Mouse (Mus musculus) bone marrow macrophage, adult 2 months (primary cell): ENCODE results near the gene Fam71a. TPM values are rescaled to one million over a fixed set of nuclear protein-coding genes. Genes with fewer than 3 reads are reported as not detected.

Source experiments
- H3K27ac ChIP-seq: 2 replicates; pipeline ENCODE4 v1.5.1; 2012; ENCODE audit warnings: low read depth, low read length; ENCODE audit not compliant: insufficient read depth
- H3K4me1 ChIP-seq: 2 replicates; pipeline ENCODE4 v1.6.1; 2012; ENCODE audit warnings: low read length; ENCODE audit not compliant: control insufficient read depth, insufficient read depth
- H3K4me3 ChIP-seq: 2 replicates; pipeline ENCODE4 v1.5.1; 2012; ENCODE audit warnings: mild to moderate bottlenecking, low read length, moderate library complexity; ENCODE audit not compliant: insufficient read depth
- CTCF ChIP-seq: IDR thresholded peaks from 2 replicates; pipeline ENCODE4 v1.5.1; 2012; ENCODE audit warnings: low read depth, mild to moderate bottlenecking, low read length, moderate library complexity
- POLR2A ChIP-seq: IDR thresholded peaks from 2 replicates; pipeline ENCODE4 v1.6.1; 2012; ENCODE audit warnings: mild to moderate bottlenecking, low read depth, low read length, borderline replicate concordance
- polyA plus RNA-seq: library from polyadenylated mRNA; stranded (reverse); fragments of >200 nt; gene quantifications from 2 replicates; pipeline ENCODE4 v1.2.4, GENCODE M21; 2012; ENCODE audit not compliant: missing spikeins, insufficient read depth, insufficient read length

Gene Fam71a
- polyA plus RNA-seq = not detected in 2 replicates

DNA sequence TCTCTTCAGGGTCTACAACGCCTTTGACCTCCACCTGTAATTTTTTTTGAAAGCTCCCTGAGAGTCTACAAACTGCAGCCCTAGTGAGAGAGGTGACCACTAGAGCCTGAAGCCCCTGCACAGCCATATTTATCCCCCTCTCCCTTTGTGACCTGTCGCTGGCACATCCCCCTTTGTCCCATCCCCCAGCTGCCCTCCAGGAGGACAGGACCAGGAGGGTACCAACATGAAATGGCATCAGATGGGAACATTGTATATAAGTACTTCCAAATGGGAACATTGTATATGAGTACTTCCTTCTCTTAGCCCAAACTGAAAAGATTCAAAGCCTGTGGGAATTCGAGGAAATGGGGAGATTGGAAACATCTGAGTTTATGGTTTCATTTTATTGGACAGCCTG, at the start of gene Fam71a:
TSS of gene Fam71a (minus strand) at position 101 of the 400 bp plus-strand sequence.
- no peak for TF ChIP-seq CTCF
- no peak for TF ChIP-seq POLR2A
- Histone ChIP-seq H3K4me3 (no peak within 1 kb of the TSS), H3K27ac (no peak within 1 kb of the TSS), H3K4me1 (peaks cover 9% of the 10 kb centered on the region)

DNA sequence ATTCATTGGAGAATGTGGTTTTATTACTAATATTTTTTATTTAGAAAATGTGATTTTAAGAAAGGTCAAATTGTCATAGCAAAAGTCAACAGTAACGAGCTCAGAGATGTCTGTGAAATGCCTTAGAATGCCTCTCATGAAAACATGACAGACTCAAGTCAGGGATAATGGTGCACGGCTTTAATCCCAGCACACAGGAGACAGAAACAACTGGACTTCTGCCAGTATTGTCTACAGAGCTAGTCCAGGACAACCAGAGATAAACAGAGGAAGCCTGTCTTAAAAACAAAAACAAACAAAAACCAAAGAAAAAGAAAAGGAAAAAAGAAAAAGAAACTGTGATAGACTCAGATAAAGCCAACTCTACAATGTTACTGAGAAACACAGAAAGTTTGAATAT, 46.5 kb upstream of the Fam71a start:
- no peak for TF ChIP-seq POLR2A
- no peak for TF ChIP-seq CTCF
- H3K4me3 ChIP-seq = no peak overlapping the region

DNA sequence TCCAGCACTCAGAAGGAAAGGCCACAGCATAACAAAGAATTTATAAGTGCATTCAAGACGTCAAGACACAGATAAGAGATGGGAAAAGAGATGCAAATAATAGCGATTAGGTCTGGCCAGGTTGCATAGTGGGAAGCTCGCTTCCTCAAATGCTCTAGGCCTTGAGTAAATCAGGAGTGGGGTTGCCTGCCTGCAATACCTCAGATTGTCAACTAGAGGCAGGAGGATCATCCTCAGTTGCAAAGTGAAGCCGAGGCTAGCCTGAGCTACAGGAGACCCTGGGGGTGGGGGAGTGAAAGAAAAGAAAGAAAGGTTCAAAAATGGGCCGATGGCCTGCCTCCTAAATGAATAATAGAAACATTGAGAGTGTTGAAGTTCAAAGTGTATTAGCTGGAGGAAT, 41.2 kb upstream of the Fam71a start:
- Histone ChIP-seq H3K4me3 (no peak overlapping the region), H3K4me1 (peaks cover 26% of the 10 kb centered on the region), H3K27ac (no peak overlapping the region)
- TF ChIP-seq CTCF = no peak

More for the DNA sequence above, 46.5 kb upstream of the Fam71a start:
- Histone ChIP-seq H3K4me1 (peaks cover 5% of the 10 kb centered on the region), H3K27ac (no peak overlapping the region)

DNA sequence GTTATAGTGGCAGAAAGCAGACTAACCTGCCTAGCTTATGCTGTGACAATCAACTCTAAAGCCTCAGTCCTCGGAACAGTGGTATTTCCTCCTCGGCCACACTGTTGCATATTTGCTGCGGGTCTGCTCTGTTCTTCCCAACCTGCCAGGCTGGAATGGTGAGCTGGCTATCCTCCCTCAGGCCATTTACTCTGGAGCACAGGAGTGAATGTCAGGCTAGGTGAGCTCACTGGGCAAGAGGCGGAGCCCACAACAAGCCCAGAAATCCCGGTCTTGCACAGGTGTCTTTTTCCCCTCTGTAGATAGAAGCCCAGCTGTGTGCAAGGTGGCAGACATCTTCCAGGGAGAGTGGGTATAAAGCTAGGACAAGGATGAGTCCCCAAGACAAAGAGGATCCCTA, 40.3 kb upstream of the Fam71a start:
- Histone ChIP-seq H3K27ac (no peak overlapping the region), H3K4me3 (no peak overlapping the region), H3K4me1 (peaks cover 35% of the 10 kb centered on the region)
- TF ChIP-seq CTCF = no peak
- TF ChIP-seq POLR2A = no peak

DNA sequence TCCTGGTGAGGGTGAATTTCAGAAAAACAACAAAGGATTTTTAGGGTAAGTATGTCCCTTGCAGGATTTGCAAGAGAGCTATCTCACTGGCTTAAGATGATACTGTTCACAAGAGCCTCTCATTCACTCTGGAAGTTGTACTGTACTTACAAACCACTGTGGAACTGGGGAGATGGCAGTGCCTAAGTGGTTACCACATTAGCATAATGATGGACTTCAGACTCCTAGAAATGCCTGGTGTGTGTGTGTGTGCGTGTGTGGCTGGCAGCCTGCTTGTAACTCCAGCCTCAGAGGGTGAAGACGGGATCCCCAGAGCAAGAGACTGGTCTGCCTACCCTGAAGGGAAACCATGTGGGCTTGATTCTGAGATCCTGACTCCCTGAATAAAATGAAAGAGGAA, 38.9 kb upstream of the Fam71a start:
- Histone ChIP-seq H3K27ac (no peak overlapping the region), H3K4me3 (no peak overlapping the region), H3K4me1 (peaks cover 49% of the 10 kb centered on the region)
- TF ChIP-seq POLR2A (no peak), CTCF (no peak)

DNA sequence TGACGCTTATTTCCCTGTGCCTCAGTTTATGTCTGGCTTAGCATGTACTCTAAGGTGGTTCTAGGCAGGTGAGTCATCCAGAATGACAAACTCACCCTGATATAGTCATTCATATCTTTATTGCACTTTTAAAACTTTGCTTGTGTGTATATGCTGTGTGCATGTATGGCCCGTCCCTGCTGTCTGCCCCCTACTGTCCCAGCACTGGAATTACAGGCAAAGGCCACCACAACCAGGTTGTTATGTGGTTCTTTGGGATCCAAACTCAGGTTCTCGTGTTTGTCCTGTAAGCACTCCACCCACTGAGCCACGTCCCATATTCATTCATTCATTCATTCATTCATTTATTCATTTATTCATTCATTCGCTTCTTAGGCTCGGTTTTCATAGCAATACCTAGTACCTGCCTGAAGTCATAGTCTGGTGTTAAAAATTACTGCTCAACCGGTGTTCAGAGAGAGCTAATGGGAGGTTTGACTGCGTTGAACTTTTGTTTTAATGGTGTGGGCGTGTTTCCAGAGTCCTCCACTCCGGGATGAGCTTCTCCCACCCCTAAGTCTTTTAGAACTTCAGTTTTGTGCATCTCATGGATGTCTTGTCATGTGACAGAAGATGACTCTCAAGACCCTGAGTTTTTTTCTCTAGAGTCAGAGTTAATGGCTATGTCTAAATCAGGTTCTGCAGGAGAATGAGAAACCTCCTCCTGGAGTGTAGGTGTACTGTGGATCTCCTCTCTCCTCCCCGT, 37.8 kb upstream of the Fam71a start:
- H3K27ac ChIP-seq = peak overlapping the region; percentile 99
- TF ChIP-seq POLR2A (no peak), CTCF (peak; percentile 44; the same call in 1 of the 2 replicates)

DNA sequence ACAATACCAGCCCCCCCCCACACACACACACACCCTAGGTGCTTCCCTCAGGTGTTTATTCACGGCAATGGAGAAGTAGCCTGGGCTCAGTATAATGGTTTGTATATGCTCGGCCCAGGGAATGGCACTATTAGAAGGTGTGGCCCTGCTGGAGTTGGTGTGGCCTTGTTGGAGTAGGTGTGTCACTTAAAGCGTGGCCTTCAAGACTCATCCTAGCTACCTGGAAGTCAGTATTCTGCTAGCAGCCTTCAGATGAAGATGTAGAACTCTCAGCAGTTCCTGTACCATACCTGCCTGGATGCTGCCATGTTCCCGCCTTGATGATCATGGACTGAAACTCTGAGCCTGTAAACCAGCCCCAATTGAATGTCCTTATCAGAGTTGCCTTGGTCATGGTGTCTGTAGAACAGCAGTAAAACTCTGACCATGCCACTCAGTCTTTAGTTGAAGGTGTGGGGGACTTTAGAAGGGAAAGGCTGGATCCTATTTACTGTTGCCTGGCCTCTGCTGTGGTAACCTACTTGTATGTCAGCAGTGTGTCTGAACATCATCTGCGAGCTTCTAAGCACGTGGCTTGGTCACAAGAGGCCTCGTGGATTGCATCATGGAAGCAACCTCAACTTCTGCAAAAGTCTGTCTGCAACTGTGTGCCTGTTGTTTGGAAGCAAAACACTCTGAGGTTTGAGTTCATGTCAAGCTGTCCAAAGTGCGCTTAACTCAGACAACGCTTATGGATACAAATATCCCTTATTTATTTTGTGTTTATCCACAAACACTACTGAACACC, 36.4 kb upstream of the Fam71a start:
- TF ChIP-seq CTCF (no peak), POLR2A (no peak)
- Histone ChIP-seq H3K4me3 (no peak overlapping the region), H3K4me1 (peaks cover 70% of the 10 kb centered on the region), H3K27ac (peak overlapping the region; percentile 99)

More for the DNA sequence above, 37.8 kb upstream of the Fam71a start:
- Histone ChIP-seq H3K4me3 (no peak overlapping the region), H3K4me1 (peaks cover 56% of the 10 kb centered on the region)

DNA sequence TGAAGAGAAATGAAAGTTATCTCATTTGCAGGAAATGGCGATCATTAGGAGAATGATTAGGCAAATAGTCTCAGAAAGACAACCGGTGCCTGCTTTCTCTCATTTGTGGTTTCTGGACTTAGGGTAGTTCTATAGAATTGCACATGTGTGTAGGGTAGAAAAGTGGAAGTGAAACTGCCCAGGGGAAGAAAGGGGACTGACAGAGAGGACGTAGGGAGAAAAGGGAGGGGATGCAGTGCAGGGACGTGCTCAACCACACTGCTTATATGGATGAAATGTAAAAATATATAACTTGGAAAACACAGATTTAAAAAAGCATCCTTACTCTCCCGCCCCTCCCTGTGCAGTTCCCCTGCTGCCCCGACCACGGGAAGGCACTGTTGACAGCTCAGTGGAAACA, 33.3 kb upstream of the Fam71a start:
- TF ChIP-seq POLR2A = no peak
- no peak for TF ChIP-seq CTCF
- Histone ChIP-seq H3K4me3 (peak overlapping the region; percentile 15; the same call in 1 of the 2 replicates), H3K27ac (peak overlapping the region; percentile 99), H3K4me1 (peaks cover 84% of the 10 kb centered on the region)

DNA sequence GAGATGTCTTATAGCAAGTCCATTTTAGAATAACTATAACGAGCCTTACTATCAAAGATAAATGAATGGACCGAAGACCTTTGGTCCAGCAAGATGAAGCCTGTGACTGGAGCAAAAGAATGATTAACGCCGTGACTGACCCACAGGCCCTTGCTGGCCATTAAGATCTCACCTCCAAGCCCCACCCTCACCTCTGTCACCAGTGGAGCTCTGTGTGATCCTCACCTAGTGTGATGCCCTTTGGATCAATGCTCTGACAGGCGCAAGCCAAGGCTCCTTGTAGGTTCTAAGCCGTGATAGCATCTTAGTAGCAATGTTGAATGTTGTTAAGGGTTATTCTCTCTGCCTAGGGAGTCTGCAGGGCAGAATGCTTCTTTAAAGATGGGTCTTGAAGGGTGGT, 31.4 kb upstream of the Fam71a start:
- no peak for TF ChIP-seq POLR2A
- no peak overlapping the region for H3K27ac ChIP-seq
- no peak overlapping the region for H3K4me3 ChIP-seq
- H3K4me1 ChIP-seq = peaks cover 72% of the 10 kb centered on the region

DNA sequence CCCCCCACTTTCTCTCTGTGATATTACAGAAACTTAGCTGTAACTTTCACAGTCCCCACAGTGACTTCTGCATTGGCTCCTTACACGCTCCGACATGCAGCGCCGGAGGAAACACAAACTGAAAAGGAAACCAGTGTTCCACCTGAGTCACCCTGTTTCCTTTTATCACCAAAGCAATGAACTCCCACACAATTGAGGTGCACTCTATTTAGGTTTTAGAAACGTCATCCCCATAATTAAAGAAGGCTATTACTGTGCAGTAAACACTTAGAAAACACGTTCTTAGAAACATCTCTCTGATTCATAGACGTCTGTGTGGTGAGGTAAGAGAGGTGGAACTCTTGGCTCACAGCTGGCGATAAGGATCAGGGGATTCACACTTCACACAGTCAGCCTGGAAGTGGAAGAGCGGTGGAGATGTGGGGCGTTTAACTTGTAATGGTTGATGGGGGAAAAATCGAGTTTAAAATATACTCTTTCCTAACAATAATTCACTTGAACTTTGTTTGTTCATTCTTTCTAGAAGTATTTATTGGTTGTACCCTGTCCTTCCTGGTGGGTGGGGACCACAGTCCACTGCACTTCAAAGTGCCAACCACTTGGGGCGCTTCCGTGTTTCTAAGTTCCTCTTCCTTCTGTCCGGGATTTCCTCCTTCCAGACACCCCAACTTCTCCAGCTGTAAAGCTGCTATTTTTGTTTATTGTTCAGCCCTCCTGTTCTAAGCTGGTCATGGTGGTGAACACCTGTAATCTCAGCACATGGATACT, 29.2 kb upstream of the Fam71a start:
- peak overlapping the region; percentile 82 for H3K27ac ChIP-seq
- no peak for TF ChIP-seq POLR2A
- peak; percentile 24; the same call in 1 of the 2 replicates for TF ChIP-seq CTCF
- peak overlapping the region; percentile 26 for H3K4me3 ChIP-seq
- peaks cover 64% of the 10 kb centered on the region for H3K4me1 ChIP-seq
